Mouse (Mus musculus): Measurements from ENCODE around the gene Ppil6. TPM values are rescaled to one million over a fixed set of nuclear protein-coding genes. Genes with fewer than 3 reads are reported as not detected.
"Not testable (repeated sequence)": the region's sequence is repeated elsewhere in the genome, so short reads cannot be mapped to it uniquely, and the experiment has no call there.

Ppil6 gene
- polyA plus RNA-seq, 1 experiment: not detected

DNA sequence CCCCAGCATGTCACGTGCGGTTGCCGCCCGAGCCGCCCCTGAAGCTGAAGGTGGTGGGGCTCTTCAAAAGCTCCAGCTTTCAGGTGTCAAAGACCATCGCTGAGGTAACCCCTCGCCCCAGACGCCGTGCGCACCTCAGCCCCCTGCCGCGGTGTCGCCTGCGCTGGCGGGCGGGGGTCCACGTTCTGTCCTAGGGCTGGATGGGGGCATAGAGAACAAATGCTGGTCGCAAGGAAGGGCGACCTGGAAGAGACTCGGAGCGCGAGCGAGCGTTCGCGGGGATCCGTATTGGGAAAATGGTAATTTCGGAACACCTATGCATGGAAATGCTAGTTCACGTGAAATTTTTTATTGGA, 257 bp downstream of the Ppil6 start:
- TF ChIP-seq POLR2A (IDR thresholded peaks at IDR 0.05; ENCODE audit: low read depth, low read length): no peak
- no peak for TF ChIP-seq CTCF (IDR thresholded peaks at IDR 0.05; ENCODE audit: borderline replicate concordance, insufficient read depth, low read length)
- peaks cover 4% of the 10 kb centered on the region; the same call in 1 of the 2 replicates for H3K4me1 ChIP-seq (ENCODE audit: control insufficient read depth, insufficient read depth, low read length)
- H3K27ac ChIP-seq (ENCODE audit: insufficient read depth, low read length): no peak overlapping the region

DNA sequence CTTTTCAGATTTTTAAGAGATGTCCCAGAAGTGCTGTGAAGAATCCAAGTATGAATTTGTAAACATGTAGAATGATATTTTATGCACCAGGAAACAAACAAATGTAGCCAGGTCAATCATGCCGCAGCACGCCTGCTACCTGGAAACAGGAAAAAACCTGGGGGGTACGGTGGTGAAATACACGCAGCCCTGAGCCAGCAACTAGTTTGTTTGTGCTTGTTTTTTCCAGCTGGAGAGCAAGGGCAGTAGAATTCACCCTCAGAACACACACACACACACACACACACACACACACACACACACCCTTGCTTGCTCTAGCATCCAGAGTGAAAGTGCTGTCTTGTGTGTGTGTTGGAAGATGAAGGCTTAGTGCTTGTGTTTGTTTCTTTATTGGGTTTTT, 872 bp downstream of the Ppil6 start:
- Histone ChIP-seq H3K4me3 (ENCODE audit: insufficient read depth, low read length) (no peak overlapping the region), H3K27ac (ENCODE audit: insufficient read depth, low read length) (no peak overlapping the region), H3K4me1 (ENCODE audit: control insufficient read depth, insufficient read depth, low read length) (peaks cover 4% of the 10 kb centered on the region; the same call in 1 of the 2 replicates)
- TF ChIP-seq POLR2A (IDR thresholded peaks at IDR 0.05; ENCODE audit: low read depth, low read length) (no peak), CTCF (IDR thresholded peaks at IDR 0.05; ENCODE audit: borderline replicate concordance, insufficient read depth, low read length) (no peak)

More for the DNA sequence above, 257 bp downstream of the Ppil6 start:
- H3K4me3 ChIP-seq (ENCODE audit: insufficient read depth, low read length): peak overlapping the region; percentile 66

DNA sequence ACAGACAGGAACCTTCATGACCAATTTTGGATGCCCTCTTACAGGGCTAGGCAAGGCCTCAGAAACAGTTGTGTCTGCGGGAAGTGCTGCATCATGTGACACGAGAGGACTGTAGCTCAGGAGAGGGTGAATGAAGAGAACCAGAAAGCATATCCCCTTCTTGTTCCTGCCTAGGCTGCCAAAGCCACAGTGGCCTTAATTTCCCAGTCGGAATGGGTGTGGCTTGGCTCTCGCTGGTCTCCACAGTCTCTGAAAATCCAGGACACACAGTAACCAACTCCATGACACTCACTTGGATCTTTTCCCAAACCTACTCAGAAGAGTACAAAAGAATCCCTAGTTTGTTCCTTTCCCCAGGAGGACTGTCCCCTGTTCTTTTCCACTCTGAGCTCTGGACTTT, 10.7 kb downstream of the Ppil6 start:
- Histone ChIP-seq H3K4me3 (ENCODE audit: insufficient read depth, low read length) (no peak overlapping the region), H3K4me1 (ENCODE audit: control insufficient read depth, insufficient read depth, low read length) (no peaks in the 10 kb centered on the region), H3K27ac (ENCODE audit: insufficient read depth, low read length) (no peak overlapping the region)
- TF ChIP-seq POLR2A (IDR thresholded peaks at IDR 0.05; ENCODE audit: low read depth, low read length) (no peak), CTCF (IDR thresholded peaks at IDR 0.05; ENCODE audit: borderline replicate concordance, insufficient read depth, low read length) (no peak)

DNA sequence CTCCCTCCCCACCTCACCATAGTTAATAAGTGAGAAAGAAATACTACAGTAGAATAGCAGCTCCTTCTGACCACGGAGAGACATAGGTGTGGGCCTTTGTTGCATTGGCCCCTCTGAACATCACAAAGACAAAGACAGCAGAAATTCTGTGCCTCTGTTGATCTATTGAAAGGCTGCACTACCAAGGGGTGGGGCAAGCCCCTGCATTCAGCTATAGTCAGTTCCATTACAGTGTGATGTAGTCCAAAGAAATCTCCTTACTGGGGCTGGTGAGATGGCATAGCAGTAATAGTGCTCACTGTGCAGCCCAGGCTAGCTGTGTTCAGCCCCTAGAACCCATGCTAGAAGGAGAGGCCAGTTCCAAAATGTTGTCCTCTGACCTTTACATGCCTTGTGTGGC, 14.8 kb downstream of the Ppil6 start:
- Histone ChIP-seq H3K4me1 (ENCODE audit: control insufficient read depth, insufficient read depth, low read length) (no peaks in the 10 kb centered on the region), H3K27ac (ENCODE audit: insufficient read depth, low read length) (no peak overlapping the region), H3K4me3 (ENCODE audit: insufficient read depth, low read length) (no peak overlapping the region)
- TF ChIP-seq POLR2A (IDR thresholded peaks at IDR 0.05; ENCODE audit: low read depth, low read length) (no peak), CTCF (IDR thresholded peaks at IDR 0.05; ENCODE audit: borderline replicate concordance, insufficient read depth, low read length) (no peak)

DNA sequence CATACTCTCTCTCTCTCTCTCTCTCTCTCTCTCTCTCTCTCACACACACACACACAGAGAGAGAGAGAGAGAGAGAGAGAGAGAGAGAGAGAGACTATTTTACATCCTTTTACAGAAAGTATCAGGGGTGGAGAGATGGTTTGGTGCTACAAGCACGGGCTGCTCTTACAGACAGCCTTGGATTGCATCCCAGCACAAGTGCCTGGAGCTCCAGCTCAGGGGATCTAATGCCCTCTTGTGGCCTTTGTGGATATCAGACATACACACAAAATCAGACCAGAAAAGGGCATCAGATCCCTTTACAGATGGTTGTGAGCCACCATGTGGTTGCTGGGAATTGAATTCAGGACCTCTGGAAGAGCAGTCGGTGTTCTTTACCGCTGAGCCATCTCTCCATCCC, 15.2 kb downstream of the Ppil6 start:
- H3K4me3 ChIP-seq (ENCODE audit: insufficient read depth, low read length); H3K27ac ChIP-seq (ENCODE audit: insufficient read depth, low read length); H3K4me1 ChIP-seq (ENCODE audit: control insufficient read depth, insufficient read depth, low read length): not testable (repeated sequence)
- peak; percentile 66 for TF ChIP-seq CTCF (IDR thresholded peaks at IDR 0.05; ENCODE audit: borderline replicate concordance, insufficient read depth, low read length)

DNA sequence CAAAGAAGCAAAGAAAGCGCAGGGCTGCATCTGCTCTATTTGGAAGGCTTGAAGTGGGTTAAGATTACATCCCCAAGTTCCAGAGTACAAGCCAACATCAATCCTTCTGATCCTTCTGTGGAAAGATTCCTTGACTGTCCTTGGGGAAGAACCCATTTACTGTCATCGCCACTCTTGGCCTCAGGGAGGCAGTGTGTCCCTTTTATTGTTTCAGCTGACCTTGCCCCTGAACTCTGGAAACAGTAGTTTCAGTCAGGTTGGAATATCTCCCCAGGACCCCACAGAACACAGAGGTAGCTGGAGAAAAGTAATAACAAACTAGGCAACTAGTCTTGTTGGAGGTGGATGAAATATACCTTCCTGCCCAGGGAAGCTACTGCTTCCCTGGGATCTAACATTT, 18.9 kb downstream of the Ppil6 start:
- peak; percentile 52; the same call in 1 of the 2 replicates for TF ChIP-seq CTCF (IDR thresholded peaks at IDR 0.05; ENCODE audit: borderline replicate concordance, insufficient read depth, low read length)
- TF ChIP-seq POLR2A (IDR thresholded peaks at IDR 0.05; ENCODE audit: low read depth, low read length): no peak
- H3K27ac ChIP-seq (ENCODE audit: insufficient read depth, low read length): no peak overlapping the region
- H3K4me3 ChIP-seq (ENCODE audit: insufficient read depth, low read length): no peak overlapping the region
- H3K4me1 ChIP-seq (ENCODE audit: control insufficient read depth, insufficient read depth, low read length): no peaks in the 10 kb centered on the region

DNA sequence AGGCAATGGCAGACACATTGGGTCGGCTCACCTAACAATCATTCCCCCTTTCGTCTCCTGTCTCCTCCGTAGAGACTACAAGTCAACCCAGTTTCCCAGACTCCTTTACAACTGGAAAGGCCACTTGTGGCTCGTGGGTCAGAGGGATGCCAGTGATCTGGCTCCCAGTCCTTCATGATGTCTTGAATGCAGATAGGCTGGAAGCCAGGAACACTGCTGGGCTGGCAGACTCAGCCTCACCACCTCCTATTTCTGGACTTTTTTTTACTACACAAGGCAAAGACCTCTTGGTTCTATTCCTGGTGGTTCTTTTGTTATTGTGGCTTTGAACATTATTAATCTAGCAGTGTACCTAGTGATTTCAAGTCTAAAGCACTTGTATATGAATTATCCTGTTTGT, 24.1 kb downstream of the Ppil6 start:
- Histone ChIP-seq H3K4me1 (ENCODE audit: control insufficient read depth, insufficient read depth, low read length) (no peaks in the 10 kb centered on the region), H3K27ac (ENCODE audit: insufficient read depth, low read length) (no peak overlapping the region), H3K4me3 (ENCODE audit: insufficient read depth, low read length) (no peak overlapping the region)
- TF ChIP-seq POLR2A (IDR thresholded peaks at IDR 0.05; ENCODE audit: low read depth, low read length) (no peak), CTCF (IDR thresholded peaks at IDR 0.05; ENCODE audit: borderline replicate concordance, insufficient read depth, low read length) (no peak)

DNA sequence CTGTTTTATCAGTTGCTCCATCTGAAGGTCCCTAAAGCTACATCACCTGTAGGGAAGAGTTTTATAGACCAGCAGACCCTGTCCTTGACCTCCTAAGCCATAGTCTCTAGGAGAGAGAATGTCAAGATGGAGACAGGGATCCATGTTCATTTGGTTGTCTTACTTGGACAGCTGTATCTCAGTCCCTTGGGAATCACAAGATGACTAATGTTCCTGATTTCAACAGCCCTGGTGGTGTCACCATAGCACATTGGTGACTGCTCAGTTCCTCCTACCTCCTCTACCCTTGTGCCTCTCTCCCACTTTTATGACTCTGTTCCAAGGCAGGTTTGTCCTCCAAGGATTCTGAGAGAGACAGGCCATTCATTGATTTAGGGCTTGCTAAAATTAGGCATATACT, 24.7 kb downstream of the Ppil6 start:
- Histone ChIP-seq H3K4me3 (ENCODE audit: insufficient read depth, low read length) (no peak overlapping the region), H3K27ac (ENCODE audit: insufficient read depth, low read length) (no peak overlapping the region), H3K4me1 (ENCODE audit: control insufficient read depth, insufficient read depth, low read length) (no peaks in the 10 kb centered on the region)
- TF ChIP-seq POLR2A (IDR thresholded peaks at IDR 0.05; ENCODE audit: low read depth, low read length): no peak
- TF ChIP-seq CTCF (IDR thresholded peaks at IDR 0.05; ENCODE audit: borderline replicate concordance, insufficient read depth, low read length): no peak

DNA sequence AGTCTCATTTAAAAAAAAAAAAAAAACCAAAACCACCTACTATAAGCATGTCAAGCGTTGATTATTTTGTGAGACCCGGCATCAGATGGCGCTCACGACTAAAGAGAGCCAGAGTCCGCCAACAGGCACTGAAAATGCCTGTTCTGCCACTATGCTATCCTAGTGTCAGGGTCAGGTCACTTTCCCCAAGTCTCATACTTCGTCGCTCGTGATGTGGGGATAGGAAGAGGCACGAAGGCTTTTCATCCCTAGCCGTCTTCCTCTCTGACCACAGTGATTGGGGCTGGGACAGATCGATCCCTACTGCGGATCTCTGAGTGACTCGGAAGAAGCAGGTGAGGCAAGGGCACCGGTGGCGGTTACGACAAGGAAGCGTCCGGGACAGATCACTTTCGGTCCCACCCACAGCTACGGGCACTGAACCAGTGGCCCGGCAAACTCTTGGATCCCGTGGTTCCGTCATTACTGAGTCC, 28.3 kb downstream of the Ppil6 start:
- peak; percentile 36; the same call in 1 of the 2 replicates for TF ChIP-seq CTCF (IDR thresholded peaks at IDR 0.05; ENCODE audit: borderline replicate concordance, insufficient read depth, low read length)
- TF ChIP-seq POLR2A (IDR thresholded peaks at IDR 0.05; ENCODE audit: low read depth, low read length): no peak
- H3K27ac ChIP-seq (ENCODE audit: insufficient read depth, low read length): peak overlapping the region; percentile 32; the same call in 1 of the 2 replicates
- peak overlapping the region; percentile 75 for H3K4me3 ChIP-seq (ENCODE audit: insufficient read depth, low read length)
- H3K4me1 ChIP-seq (ENCODE audit: control insufficient read depth, insufficient read depth, low read length): no peaks in the 10 kb centered on the region; the same call in 1 of the 2 replicates

DNA sequence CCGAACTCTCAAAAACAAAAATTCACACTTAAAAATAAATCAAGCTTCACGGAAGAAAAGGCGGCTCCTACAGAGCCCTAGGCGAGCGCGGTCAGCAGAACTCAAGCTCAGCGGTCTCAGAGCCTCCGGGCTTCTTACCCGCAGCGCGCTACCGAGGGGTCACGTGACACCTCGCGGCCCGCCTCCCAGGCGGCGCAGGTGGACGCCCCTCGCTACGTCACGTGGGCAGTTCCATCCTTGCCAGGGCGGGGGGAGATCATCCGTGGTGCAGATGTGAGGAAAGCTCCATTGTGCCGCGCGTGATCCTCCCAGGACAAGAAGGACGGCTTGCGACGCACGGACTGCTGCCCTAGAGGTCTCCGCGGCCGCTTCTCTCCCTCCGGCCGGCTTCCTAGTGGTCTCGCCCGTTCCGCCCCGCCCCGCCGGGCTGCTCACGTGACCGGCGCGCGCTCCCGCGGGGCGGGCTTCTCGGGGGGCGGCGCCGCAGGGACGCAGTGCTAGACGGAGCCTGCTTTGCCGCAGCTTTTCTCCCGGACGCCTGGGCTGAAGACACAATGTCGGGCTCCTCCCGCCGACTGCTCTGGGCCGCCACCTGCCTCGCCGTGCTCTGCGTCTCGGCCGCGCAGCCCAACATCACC, 28.9 kb downstream of the Ppil6 start, which contains the start of gene Cd164:
Gene Cd164, plus strand, starts transcription at position 434 of the 638 bp plus-strand sequence.
- Histone ChIP-seq H3K4me1 (ENCODE audit: control insufficient read depth, insufficient read depth, low read length) (no peaks in the 10 kb centered on the region; the same call in 1 of the 2 replicates), H3K27ac (ENCODE audit: insufficient read depth, low read length) (peak within 1 kb of the TSS; percentile 93), H3K4me3 (ENCODE audit: insufficient read depth, low read length) (peak within 1 kb of the TSS; percentile 95)
- TF ChIP-seq POLR2A (IDR thresholded peaks at IDR 0.05; ENCODE audit: low read depth, low read length) (peak; percentile 97), CTCF (IDR thresholded peaks at IDR 0.05; ENCODE audit: borderline replicate concordance, insufficient read depth, low read length) (no peak)
